Mouse (Mus musculus): ENCODE data around the gene Zfp319.

- TF ChIP-seq CTCF (IDR thresholded peaks at IDR 0.05; ENCODE audit: borderline replicate concordance, extremely low read depth, insufficient read depth, insufficient read length) (peak; percentile 27; the same call in 1 of the 2 replicates), POLR2A (IDR thresholded peaks at IDR 0.05; ENCODE audit: borderline replicate concordance, extremely low read depth, insufficient read depth, insufficient read length, poor library complexity, severe bottlenecking) (no peak)
These were observed 12.9 kb upstream of the Zfp319 start for GRCm38 (mm10) chr8:95344668-95345067.

All from brain, embryonic 14.5 days (tissue).